Mouse (Mus musculus): ENCODE measurements around the gene Tff1.

- TF ChIP-seq CTCF (IDR thresholded peaks at IDR 0.05; ENCODE audit: borderline replicate concordance, insufficient read depth, low read depth, low read length): no peak
- no peak for TF ChIP-seq POLR2A (IDR thresholded peaks at IDR 0.05; ENCODE audit: borderline replicate concordance, insufficient read depth, low read length)
Measured at GRCm38 (mm10) chr17:31144040-31145037, 20.7 kb downstream of the Tff1 start, which contains the start of gene Tff2.
